Mouse (Mus musculus) heart, embryonic 14.5 days (tissue): ENCODE data around the gene Chit1. TPM values are rescaled to one million over a fixed set of nuclear protein-coding genes. Genes with fewer than 3 reads are reported as not detected.

Source experiments
- ATAC-seq: fragments of 200-750 bp; cut with Nextera tagmentation; 2 replicates; pipeline ENCODE4 v1.8.0; 2017; ENCODE audit warnings: low read depth, moderate TSS enrichment; ENCODE audit not compliant: insufficient number of reproducible peaks, insufficient read depth, low FRiP score
- H3K27ac ChIP-seq, 2 experiments: fragments of 200-500 bp in 1 of 2; fragments of 300-500 bp in 1 of 2; sonication (generic) in 1 of 2; replicated peaks in 1 of 2; 2 replicates each; pipeline ENCODE4 v1.5.1; 2012 to 2014; ENCODE audit warnings: low read depth in 2 of 2, low read length in 2 of 2, control low read depth in 1 of 2, mild to moderate bottlenecking in 1 of 2, mixed read lengths in 1 of 2; ENCODE audit not compliant: control insufficient read depth in 1 of 2, insufficient read depth in 1 of 2
- H3K27me3 ChIP-seq: fragments of 300-500 bp; sonication (generic); 2 replicates; pipeline ENCODE4 v1.6.1; 2014; ENCODE audit warnings: mild to moderate bottlenecking, low read length, control low read depth; ENCODE audit not compliant: control insufficient read depth, insufficient read depth
- H3K36me3 ChIP-seq: fragments of 300-500 bp; sonication (generic); 2 replicates; pipeline ENCODE4 v1.6.1; 2014; ENCODE audit warnings: mild to moderate bottlenecking, control low read depth, low read length, mixed read lengths; ENCODE audit not compliant: control insufficient read depth, insufficient read depth
- H3K4me1 ChIP-seq, 2 experiments: fragments of 200-500 bp in 1 of 2; fragments of 300-500 bp in 1 of 2; sonication (generic) in 1 of 2; 2 replicates each; pipeline ENCODE4 v1.6.1; 2012 to 2014; ENCODE audit warnings: low read length in 2 of 2, control low read depth in 1 of 2, mixed read lengths in 1 of 2; ENCODE audit not compliant: control insufficient read depth in 2 of 2, insufficient read depth in 2 of 2
- H3K4me2 ChIP-seq: fragments of 300-500 bp; sonication (generic); 2 replicates; pipeline ENCODE4 v1.6.1; 2014; ENCODE audit warnings: mild to moderate bottlenecking, low read length
- H3K4me3 ChIP-seq, 2 experiments: fragments of 200-500 bp in 1 of 2; fragments of 300-500 bp in 1 of 2; sonication (generic) in 1 of 2; 2 replicates each; pipeline ENCODE4 v1.5.1; 2012 to 2014; ENCODE audit warnings: low read length in 2 of 2, mild to moderate bottlenecking in 2 of 2, control low read depth in 1 of 2, low read depth in 1 of 2, moderate library complexity in 1 of 2; ENCODE audit not compliant: control insufficient read depth in 1 of 2, insufficient read depth in 1 of 2
- H3K9ac ChIP-seq: fragments of 300-500 bp; sonication (generic); 2 replicates; pipeline ENCODE4 v1.6.1; 2014; ENCODE audit warnings: mild to moderate bottlenecking, low read length
- H3K9me3 ChIP-seq: fragments of 300-500 bp; sonication (generic); 2 replicates; pipeline ENCODE4 v1.6.1; 2016; ENCODE audit warnings: low read length, control low read depth; ENCODE audit not compliant: control insufficient read depth
- WGBS: fragments of 180-500 bp; shearing (Covaris S2); extraction: QIAGEN DNeasy Blood & Tissue Kit; methylation state at CpG from one replicate; pipeline ENCODE4 v1.1.7; 2014; 5-methylcytosine and 5-hydroxymethylcytosine counted together
- polyA plus RNA-seq: library from polyadenylated mRNA; unstranded; fragments of >200 nt; fragmentation: Nextera tagmentation; extraction: Ambion mirVana; gene quantifications from 2 replicates; pipeline ENCODE4 v1.2.1, GENCODE M21; 2014

Chit1 gene
- polyA plus RNA-seq, 1 experiment from 2014 or later = 0.96 TPM

- Histone ChIP-seq H3K4me3 (no peak overlapping the region), H3K27ac (no peak overlapping the region), H3K4me1 (peaks cover 6 to 7% of the 10 kb centered on the region in 2 experiments; a peak in 3 of 4 replicates), H3K4me2 (no peak overlapping the region), H3K27me3 (no peaks in the 10 kb centered on the region), H3K9ac (no peak overlapping the region), H3K36me3 (no peaks in the 10 kb centered on the region), H3K9me3 (peaks cover 6% of the 10 kb centered on the region; the same call in 1 of the 2 replicates)
- WGBS = 29% methylated on average over 13 of the region's 13 CpGs
- ATAC-seq = peak; percentile 56
These were observed 40.8 kb downstream of the Chit1 start for GRCm38 (mm10) chr1:134151655-134152412.

- ATAC-seq = no peak
- Histone ChIP-seq H3K4me2 (no peak overlapping the region), H3K27me3 (no peaks in the 10 kb centered on the region), H3K4me1 (peaks cover 6 to 7% of the 10 kb centered on the region in 2 experiments; a peak in 3 of 4 replicates), H3K36me3 (no peaks in the 10 kb centered on the region), H3K9me3 (peaks cover 6% of the 10 kb centered on the region; the same call in 1 of the 2 replicates), H3K9ac (0 out of 2 replicates have a peak overlapping the region, but pooled peaks have one; percentile 25), H3K4me3 (no peak overlapping the region), H3K27ac (no peak overlapping the region)
- WGBS = 34% methylated on average over 21 of the region's 21 CpGs
These were observed 41.9 kb downstream of the Chit1 start for GRCm38 (mm10) chr1:134152626-134153590.

- Histone ChIP-seq H3K27ac (no peak overlapping the region), H3K36me3 (no peaks in the 10 kb centered on the region), H3K4me1 (peaks cover 6 to 7% of the 10 kb centered on the region in 2 experiments; a peak in 3 of 4 replicates), H3K9me3 (peaks cover 6% of the 10 kb centered on the region; the same call in 1 of the 2 replicates), H3K27me3 (no peaks in the 10 kb centered on the region), H3K9ac (no peak overlapping the region), H3K4me2 (no peak overlapping the region), H3K4me3 (no peak overlapping the region)
- WGBS = 93% methylated on average over 3 of the region's 3 CpGs
- no peak for ATAC-seq
These were observed 43.1 kb downstream of the Chit1 start for GRCm38 (mm10) chr1:134154121-134154520.

- Histone ChIP-seq H3K27ac (no peak overlapping the region), H3K9ac (no peak overlapping the region), H3K4me1 (peaks cover 4 to 6% of the 10 kb centered on the region in 2 experiments; a peak in 2 of 4 replicates), H3K4me3 (no peak overlapping the region), H3K9me3 (peaks cover 6% of the 10 kb centered on the region; the same call in 1 of the 2 replicates), H3K4me2 (no peak overlapping the region), H3K36me3 (no peaks in the 10 kb centered on the region), H3K27me3 (no peaks in the 10 kb centered on the region)
- WGBS = 61% methylated on average over 3 of the region's 3 CpGs
- no peak for ATAC-seq
These were observed 43.6 kb downstream of the Chit1 start for GRCm38 (mm10) chr1:134154655-134155054.

GRCm38 (mm10) chr1:134160404-134160803 is 49.4 kb downstream of the Chit1 start:
- H3K9ac ChIP-seq = no peak overlapping the region
- WGBS = 84% methylated on average over 3 of the region's 3 CpGs
- H3K4me2 ChIP-seq = no peak overlapping the region
- H3K27me3 ChIP-seq = no peaks in the 10 kb centered on the region
- H3K9me3 ChIP-seq = no peaks in the 10 kb centered on the region
- H3K27ac ChIP-seq = no peak overlapping the region
- no peaks in the 10 kb centered on the region for H3K4me1 ChIP-seq
- ATAC-seq = no peak
- no peak overlapping the region for H3K4me3 ChIP-seq
- H3K36me3 ChIP-seq = no peaks in the 10 kb centered on the region

GRCm38 (mm10) chr1:134161399-134161798 is 50.4 kb downstream of the Chit1 start:
- Histone ChIP-seq H3K9me3 (0 out of 2 replicates have a peak, but pooled peaks cover 2% of the 10 kb centered on the region), H3K9ac (no peak overlapping the region), H3K36me3 (no peaks in the 10 kb centered on the region), H3K27me3 (no peaks in the 10 kb centered on the region), H3K4me1 (no peaks in the 10 kb centered on the region), H3K4me3 (no peak overlapping the region), H3K27ac (no peak overlapping the region), H3K4me2 (no peak overlapping the region)
- 71% methylated on average over 6 of the region's 6 CpGs for WGBS
- ATAC-seq = peak; percentile 47; the same call in 1 of the 2 replicates

- 77% methylated on average over 6 of the region's 6 CpGs for WGBS
- H3K9ac ChIP-seq = no peak overlapping the region
- peaks cover 0 to 2% of the 10 kb centered on the region in 2 experiments; a peak in 2 of 4 replicates for H3K4me1 ChIP-seq
- no peaks in the 10 kb centered on the region for H3K36me3 ChIP-seq
- H3K9me3 ChIP-seq = 0 out of 2 replicates have a peak, but pooled peaks cover 2% of the 10 kb centered on the region
- H3K27me3 ChIP-seq = no peaks in the 10 kb centered on the region
- no peak overlapping the region for H3K4me2 ChIP-seq
- ATAC-seq = no peak
- no peak overlapping the region for H3K27ac ChIP-seq
- no peak overlapping the region for H3K4me3 ChIP-seq
These were observed 51.6 kb downstream of the Chit1 start for GRCm38 (mm10) chr1:134162510-134163225.
